Mouse (Mus musculus): ENCODE measurements at regions not wholly inside any gene's neighbourhood (a gene's known extent, or its start where the extent isn't known, plus 50 kb on each side); places are given as distances from the start of the nearest gene placed in this dataset.
A peak's percentile ranks its signal among the peaks of the same experiment; 100 is the strongest.
"Not testable (repeated sequence)": the region's sequence is repeated elsewhere in the genome, so short reads cannot be mapped to it uniquely, and the experiment has no call there.

DNA sequence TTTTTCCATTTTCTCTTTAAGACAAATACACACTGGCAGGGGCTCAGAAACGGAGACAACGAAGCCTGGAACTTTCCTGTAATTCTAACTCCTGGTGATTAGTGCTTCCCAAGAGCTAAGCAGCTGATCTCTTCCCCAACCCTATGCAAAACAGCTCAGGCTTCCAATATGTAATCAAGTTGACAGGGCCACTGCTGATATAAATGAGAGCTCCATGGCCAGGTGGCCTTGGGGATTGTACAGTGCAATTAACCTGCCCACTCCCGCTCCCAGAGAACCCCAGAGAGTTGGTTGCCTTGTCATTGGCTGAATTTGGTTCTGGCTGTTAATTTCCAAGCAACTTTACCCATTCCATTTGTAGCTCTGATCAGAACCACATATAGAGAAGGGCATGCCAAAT is 67.8 kb downstream of the 4933415F23Rik start:
- Histone ChIP-seq H3K27me3 (ENCODE audit: insufficient read depth, poor library complexity, severe bottlenecking) (no peaks in the 10 kb centered on the region), H3K9me3 (no peaks in the 10 kb centered on the region), H3K4me1 (replicated peaks) (no peaks in the 10 kb centered on the region), H3K27ac (no peak overlapping the region), H3K4me3 (no peak overlapping the region), H3K36me3 (no peaks in the 10 kb centered on the region)
- DNase-seq (ENCODE audit: low spot score), result no peak
- 74% methylated on average over 3 of the region's 3 CpGs for WGBS

DNA sequence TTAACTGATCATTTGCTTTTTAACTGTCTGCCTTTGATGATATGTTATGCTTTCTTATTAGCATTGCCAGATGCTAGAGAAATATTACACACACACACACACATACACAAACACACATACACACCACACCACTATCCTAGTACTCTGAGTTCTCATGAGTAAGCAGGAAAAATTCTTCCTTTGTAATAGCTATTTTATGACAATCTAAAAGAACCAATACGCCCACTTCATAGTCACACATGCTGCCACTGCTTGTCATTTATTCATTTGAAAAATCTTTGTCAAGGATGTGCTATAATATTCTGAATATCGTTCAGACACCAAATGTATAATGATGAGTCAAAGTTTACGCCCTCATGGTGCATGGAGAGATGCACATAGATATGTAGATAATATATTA is 78.5 kb downstream of the 4933415F23Rik start:
- WGBS, result 89% methylated on average over 3 of the region's 3 CpGs
- DNase-seq (ENCODE audit: low spot score), result no peak
- no peaks in the 10 kb centered on the region for H3K9me3 ChIP-seq
- H3K27me3 ChIP-seq (ENCODE audit: insufficient read depth, poor library complexity, severe bottlenecking), result no peaks in the 10 kb centered on the region
- H3K27ac ChIP-seq, result no peak overlapping the region
- H3K36me3 ChIP-seq, result no peaks in the 10 kb centered on the region
- no peak overlapping the region for H3K4me3 ChIP-seq
- no peaks in the 10 kb centered on the region for H3K4me1 ChIP-seq (replicated peaks)

DNA sequence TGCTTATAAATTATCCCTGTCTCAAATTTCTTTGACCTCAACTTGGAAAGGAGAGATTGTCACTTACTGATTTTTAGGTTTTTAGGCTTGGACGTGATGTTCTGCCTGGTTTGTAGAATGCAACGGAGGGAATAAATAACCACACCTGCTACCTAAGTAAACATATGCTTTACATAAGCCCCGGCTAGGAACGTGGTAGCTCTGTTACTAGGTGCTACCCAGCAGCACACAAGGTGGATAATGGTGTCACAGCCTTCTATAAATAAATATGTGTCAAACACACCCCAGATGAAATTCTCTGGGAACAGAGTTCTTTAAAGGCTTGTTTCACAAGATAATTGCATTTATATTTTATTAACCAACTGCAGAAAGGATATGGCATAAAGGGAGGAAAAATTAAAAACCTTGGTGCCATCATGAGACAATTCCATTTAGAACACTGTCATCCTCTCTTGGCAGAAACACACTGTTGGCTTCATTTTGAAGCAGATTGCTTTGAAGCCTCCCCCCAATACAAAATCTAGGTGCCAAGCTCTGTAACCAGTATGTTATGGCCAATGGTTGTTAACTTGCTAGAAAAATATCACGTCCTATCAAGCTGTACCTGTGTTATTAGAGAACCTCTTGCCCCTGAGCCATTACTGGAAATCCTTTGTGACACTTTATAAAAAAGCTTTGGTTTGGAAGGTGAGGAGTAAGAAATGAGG is 94.1 kb downstream of the 4933415F23Rik start:
- Histone ChIP-seq H3K36me3 (no peaks in the 10 kb centered on the region), H3K4me1 (replicated peaks) (no peaks in the 10 kb centered on the region), H3K27ac (no peak overlapping the region), H3K9me3 (no peaks in the 10 kb centered on the region), H3K27me3 (ENCODE audit: insufficient read depth, poor library complexity, severe bottlenecking) (no peaks in the 10 kb centered on the region), H3K4me3 (no peak overlapping the region)
- 88% methylated on average over 5 of the region's 5 CpGs for WGBS
- DNase-seq (ENCODE audit: low spot score), result no peak

DNA sequence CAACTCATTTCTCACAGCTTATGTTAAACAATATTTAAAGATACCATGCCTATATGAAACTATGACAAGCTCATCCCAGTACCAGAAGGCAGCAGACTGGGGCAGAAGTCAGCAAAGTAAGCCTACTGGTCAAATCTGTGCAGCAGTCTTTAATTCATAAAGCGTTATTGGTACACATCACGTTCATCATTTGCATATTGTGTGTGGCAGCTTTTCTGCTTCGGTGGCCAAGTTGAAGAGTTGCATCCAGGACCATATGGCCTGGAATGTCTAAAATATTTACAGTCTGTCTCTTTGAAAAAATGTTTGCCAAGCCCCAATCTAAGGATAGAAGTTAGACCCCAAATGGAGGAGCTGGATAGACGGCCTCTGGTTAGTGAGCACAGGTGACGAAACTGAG is 97.2 kb downstream of the 4933415F23Rik start:
- 90% methylated on average over 5 of the region's 5 CpGs for WGBS
- no peak for DNase-seq (ENCODE audit: low spot score)
- Histone ChIP-seq H3K4me3 (no peak overlapping the region), H3K36me3 (no peaks in the 10 kb centered on the region), H3K4me1 (replicated peaks) (no peaks in the 10 kb centered on the region), H3K27me3 (ENCODE audit: insufficient read depth, poor library complexity, severe bottlenecking) (no peaks in the 10 kb centered on the region), H3K9me3 (no peaks in the 10 kb centered on the region), H3K27ac (no peak overlapping the region)

DNA sequence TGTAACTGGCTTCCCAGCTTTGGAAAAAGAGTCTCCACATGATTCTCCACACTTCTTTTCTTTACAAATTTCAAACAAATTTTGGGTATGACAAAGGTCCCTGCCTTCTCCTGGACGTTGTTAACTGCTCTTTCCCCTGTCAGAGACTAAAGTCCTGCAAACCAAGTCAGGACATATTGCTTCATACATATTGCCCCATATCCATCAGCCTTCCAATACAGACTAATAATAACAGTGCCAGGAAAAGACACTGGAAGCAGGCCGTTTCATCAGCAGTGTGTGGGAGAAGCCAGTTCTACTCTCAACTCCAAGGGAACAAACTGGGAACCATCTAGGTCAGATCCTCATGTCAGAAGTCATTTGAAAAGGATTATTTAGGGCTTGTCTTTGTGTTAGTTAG is 105.4 kb downstream of the 4933415F23Rik start:
- Histone ChIP-seq H3K27me3 (ENCODE audit: insufficient read depth, poor library complexity, severe bottlenecking) (no peaks in the 10 kb centered on the region), H3K4me3 (no peak overlapping the region), H3K36me3 (no peaks in the 10 kb centered on the region), H3K27ac (no peak overlapping the region), H3K9me3 (no peaks in the 10 kb centered on the region), H3K4me1 (replicated peaks) (no peaks in the 10 kb centered on the region)
- WGBS, result 84% methylated on average over 2 of the region's 2 CpGs
- no peak for DNase-seq (ENCODE audit: low spot score)

DNA sequence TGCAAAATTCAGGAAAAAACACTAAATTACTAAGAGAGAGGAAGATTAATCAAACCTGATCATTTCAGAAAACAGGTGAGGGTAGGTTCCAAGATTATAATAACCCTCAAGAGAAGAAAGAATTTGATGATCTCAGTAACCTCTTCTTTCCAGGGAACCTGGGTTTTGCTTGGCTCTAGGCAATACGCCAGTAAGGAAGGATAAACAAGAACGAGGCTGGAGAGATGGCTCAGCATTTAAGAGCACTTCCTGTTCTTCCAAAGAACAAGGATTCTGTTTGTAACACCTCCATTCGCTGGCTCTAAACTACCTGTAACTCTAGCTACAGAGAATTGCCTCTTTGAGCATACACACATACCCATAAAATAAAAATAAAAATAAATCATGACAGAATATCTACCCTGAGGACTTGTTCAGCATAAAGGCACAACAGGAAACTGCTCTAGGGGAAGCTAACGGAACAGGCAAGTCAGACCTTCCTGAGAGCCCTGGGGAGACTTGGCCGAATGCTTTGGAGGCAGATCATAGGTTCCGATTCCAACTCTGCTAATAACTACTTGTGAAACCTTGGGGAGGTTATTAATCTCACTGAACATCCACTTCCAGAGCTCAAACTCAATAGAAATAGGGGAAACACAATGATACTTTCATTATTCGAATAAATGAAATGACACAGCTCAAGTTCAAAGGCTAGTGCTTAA is 112.4 kb downstream of the 4933415F23Rik start:
- no peaks in the 10 kb centered on the region for H3K9me3 ChIP-seq
- H3K4me1 ChIP-seq (replicated peaks), result no peaks in the 10 kb centered on the region
- 84% methylated on average over 7 of the region's 7 CpGs for WGBS
- no peak overlapping the region for H3K4me3 ChIP-seq
- H3K27ac ChIP-seq, result no peak overlapping the region
- no peak for DNase-seq (ENCODE audit: low spot score)
- no peaks in the 10 kb centered on the region for H3K27me3 ChIP-seq (ENCODE audit: insufficient read depth, poor library complexity, severe bottlenecking)
- no peaks in the 10 kb centered on the region for H3K36me3 ChIP-seq

DNA sequence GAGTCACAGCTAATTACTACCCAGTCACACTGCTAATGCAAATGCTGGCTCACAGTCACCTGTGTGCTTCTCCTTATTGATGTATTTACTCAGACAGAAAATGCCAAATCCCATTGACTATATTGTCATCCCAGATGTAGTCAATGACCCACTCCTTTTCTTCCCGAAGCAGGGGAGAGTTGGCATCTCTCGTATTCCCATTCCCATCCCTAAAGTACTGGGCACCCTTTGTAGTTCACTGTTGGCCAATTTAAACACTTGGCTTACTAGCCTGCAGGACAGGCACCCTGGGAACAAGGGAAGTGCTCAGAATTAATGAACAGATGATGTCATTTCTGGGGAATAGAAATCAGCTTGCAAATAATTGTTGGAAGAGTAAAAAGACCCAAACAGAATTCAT is 114.5 kb downstream of the 4933415F23Rik start:
- DNase-seq (ENCODE audit: low spot score), result no peak
- 83% methylated on average over 2 of the region's 2 CpGs for WGBS
- H3K4me1 ChIP-seq (replicated peaks), result no peaks in the 10 kb centered on the region
- H3K9me3 ChIP-seq, result no peaks in the 10 kb centered on the region
- H3K36me3 ChIP-seq, result no peaks in the 10 kb centered on the region
- no peak overlapping the region for H3K27ac ChIP-seq
- H3K27me3 ChIP-seq (ENCODE audit: insufficient read depth, poor library complexity, severe bottlenecking), result no peaks in the 10 kb centered on the region
- H3K4me3 ChIP-seq, result no peak overlapping the region

DNA sequence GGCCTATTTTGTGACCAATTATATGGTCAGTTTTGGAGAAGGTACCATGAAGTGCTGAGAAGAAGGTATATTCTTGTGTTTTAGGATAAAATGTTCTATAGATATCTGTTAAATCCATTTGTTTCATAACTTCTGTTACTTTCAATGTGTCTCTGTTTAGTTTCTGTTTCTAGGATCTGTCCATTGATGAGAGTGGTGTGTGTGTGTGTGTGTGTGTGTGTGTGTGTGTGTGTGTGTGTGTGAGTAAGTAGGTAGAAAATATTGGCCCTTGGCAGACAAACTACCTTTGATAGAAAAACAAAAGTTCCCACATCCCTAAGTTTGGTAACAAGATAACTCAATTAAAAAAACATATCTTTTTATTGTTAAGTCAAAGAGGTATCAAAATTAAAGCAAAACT is 117.8 kb downstream of the 4933415F23Rik start:
- not testable (repeated sequence) for H3K4me1 ChIP-seq (replicated peaks); H3K4me3 ChIP-seq; DNase-seq (ENCODE audit: low spot score); H3K27me3 ChIP-seq (ENCODE audit: insufficient read depth, poor library complexity, severe bottlenecking); H3K9me3 ChIP-seq; H3K27ac ChIP-seq; H3K36me3 ChIP-seq

DNA sequence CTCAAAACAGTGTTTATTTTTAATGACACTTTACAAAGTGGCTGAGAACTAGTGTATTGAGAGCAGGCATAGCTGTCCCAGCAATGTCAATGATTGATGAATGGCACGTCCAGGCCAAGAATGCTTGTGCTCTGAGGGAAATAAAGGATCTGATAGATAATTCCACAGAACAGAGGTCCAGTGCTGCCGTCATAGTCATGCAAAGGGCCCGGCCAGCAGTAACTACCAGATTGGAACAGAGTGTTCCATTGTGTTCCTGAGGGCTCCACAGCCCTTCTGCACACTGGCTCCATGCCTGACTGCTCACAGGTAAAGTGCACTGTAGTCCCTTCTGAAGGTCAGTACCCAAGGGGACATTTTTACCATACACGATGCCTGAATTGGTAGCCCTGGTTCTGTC is 127.1 kb downstream of the 4933415F23Rik start:
- DNase-seq (ENCODE audit: low spot score), result peak; percentile 3
- H3K36me3 ChIP-seq, result no peaks in the 10 kb centered on the region
- no peak overlapping the region for H3K4me3 ChIP-seq
- H3K27me3 ChIP-seq (ENCODE audit: insufficient read depth, poor library complexity, severe bottlenecking), result no peaks in the 10 kb centered on the region
- 72% methylated on average over 4 of the region's 4 CpGs for WGBS
- no peak overlapping the region for H3K27ac ChIP-seq
- 0 out of 2 replicates have a peak, but pooled peaks cover 4% of the 10 kb centered on the region for H3K4me1 ChIP-seq (replicated peaks)
- H3K9me3 ChIP-seq, result no peaks in the 10 kb centered on the region

DNA sequence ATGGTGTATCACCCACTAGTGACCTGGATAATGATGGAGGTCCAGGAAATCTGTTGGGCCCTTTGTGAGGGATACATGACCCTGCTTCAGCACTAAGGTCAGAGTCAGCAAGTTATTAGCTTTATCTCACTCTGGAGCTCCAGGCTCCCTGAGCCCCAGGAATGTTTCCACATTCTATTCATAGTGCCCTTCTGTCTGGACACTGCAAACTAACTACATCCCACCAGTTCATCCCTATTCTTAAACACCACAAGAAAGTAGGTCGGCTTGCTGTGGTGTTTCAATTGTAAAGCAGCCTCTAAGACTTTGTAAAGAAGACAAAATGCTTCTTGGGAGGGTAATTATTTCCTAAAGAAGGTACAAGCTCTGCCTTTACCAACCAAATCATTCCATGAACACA is 138.2 kb upstream of the Rims1 start:
- no peak for DNase-seq (ENCODE audit: low spot score)
- WGBS, result 53% methylated on average over 1 of the region's 1 CpGs
- no peak overlapping the region for H3K4me3 ChIP-seq

DNA sequence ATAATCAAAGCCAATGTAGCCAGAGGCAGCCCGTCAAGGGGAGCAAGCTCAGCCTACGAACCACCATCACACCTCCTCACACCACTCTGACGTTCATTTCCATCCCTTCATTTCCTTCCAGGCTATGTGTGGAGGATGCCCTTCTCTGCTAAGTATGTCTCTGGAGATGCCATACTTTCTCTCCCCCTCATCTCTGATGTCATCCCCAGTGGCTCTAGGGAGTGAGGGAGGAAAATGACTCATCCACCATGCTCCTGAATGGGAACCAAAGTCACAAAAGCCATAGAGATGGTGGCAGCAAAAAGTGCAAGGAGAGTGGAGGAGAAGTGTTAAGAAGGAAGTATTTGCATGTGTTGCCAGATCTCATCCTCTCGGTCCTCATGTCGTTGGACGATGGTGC is 134.0 kb upstream of the Rims1 start:
- 91% methylated on average over 6 of the region's 6 CpGs for WGBS
- Histone ChIP-seq H3K9me3 (no peaks in the 10 kb centered on the region), H3K4me3 (no peak overlapping the region), H3K36me3 (no peaks in the 10 kb centered on the region), H3K4me1 (replicated peaks) (no peaks in the 10 kb centered on the region), H3K27ac (no peak overlapping the region), H3K27me3 (ENCODE audit: insufficient read depth, poor library complexity, severe bottlenecking) (no peaks in the 10 kb centered on the region)
- no peak for DNase-seq (ENCODE audit: low spot score)

More for the DNA sequence above, 138.2 kb upstream of the Rims1 start:
- Histone ChIP-seq H3K27ac (no peak overlapping the region), H3K4me1 (replicated peaks) (no peaks in the 10 kb centered on the region), H3K36me3 (no peaks in the 10 kb centered on the region), H3K9me3 (no peaks in the 10 kb centered on the region), H3K27me3 (ENCODE audit: insufficient read depth, poor library complexity, severe bottlenecking) (no peaks in the 10 kb centered on the region)

DNA sequence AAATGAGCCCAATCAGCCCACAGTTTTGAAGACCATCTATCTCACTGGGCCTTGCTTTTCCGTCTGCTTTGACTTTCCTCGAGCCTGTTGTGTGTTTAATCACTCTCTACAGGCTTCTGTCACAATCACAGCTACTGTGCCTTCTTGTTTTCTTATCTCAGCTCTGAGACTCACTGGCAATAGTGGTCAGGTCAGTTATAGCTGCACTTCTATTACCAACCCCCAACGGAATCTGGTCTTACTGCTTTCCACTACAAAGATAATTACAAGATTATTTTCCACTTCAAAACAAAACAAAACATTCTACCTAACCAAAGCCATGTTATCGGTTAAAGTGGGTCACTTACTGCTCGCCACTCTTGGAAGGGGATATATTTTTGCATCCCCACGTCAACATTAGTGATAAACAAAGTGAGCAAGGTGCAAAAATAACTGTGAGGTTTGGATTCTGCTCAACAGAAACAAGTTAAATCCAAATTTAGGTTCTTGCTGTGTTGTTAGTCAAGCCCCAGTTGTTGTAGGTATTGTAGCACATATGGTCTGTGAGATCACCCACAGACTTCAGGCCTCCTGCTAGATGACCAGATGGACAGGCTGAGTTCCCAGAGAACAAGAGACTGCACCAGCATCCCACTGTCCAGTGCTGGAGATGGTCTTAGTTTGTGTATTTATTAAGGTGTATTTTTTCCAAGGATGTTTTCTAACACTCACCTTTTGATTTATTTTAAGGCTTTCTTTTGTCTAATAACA is 125.5 kb upstream of the Rims1 start:
- 74% methylated on average over 6 of the region's 6 CpGs for WGBS
- no peaks in the 10 kb centered on the region for H3K27me3 ChIP-seq (ENCODE audit: insufficient read depth, poor library complexity, severe bottlenecking)
- H3K4me3 ChIP-seq, result no peak overlapping the region
- H3K27ac ChIP-seq, result no peak overlapping the region
- no peak for DNase-seq (ENCODE audit: low spot score)
- H3K4me1 ChIP-seq (replicated peaks), result no peaks in the 10 kb centered on the region
- H3K9me3 ChIP-seq, result no peaks in the 10 kb centered on the region
- no peaks in the 10 kb centered on the region for H3K36me3 ChIP-seq

DNA sequence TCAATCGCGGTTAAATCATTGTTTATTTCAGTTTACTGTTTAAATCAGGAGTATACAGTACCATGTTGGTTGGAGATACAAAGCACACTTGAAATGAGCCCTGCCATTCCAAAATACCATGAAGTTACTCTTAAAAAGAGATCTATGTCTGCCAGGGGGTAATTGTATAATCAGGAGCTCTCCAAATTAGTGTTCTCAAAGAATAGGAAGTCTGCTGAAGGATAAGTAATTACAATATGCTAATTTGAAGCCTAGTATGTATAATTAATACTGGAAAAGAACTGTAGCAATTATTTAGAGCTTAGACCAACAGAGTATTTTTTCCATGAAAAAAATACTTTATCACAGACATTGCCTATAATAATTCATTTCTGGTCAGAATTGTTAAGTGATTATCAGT is 97.2 kb upstream of the Rims1 start:
- Histone ChIP-seq H3K36me3 (no peaks in the 10 kb centered on the region), H3K27me3 (ENCODE audit: insufficient read depth, poor library complexity, severe bottlenecking) (no peaks in the 10 kb centered on the region), H3K4me1 (replicated peaks) (no peaks in the 10 kb centered on the region), H3K4me3 (no peak overlapping the region), H3K27ac (no peak overlapping the region), H3K9me3 (no peaks in the 10 kb centered on the region)
- DNase-seq (ENCODE audit: low spot score), result no peak
- WGBS, result 95% methylated on average over 2 of the region's 2 CpGs

All from hindbrain, embryonic 10.5 days (tissue).